Mouse (Mus musculus) midbrain, embryonic 12.5 days (tissue): ENCODE results near the gene Wsb2. TPM values are rescaled to one million over a fixed set of nuclear protein-coding genes. Genes with fewer than 3 reads are reported as not detected.
A peak's percentile ranks its signal among the peaks of the same experiment; 100 is the strongest.

ENCODE experiments used
- ATAC-seq: fragments of 200-750 bp; cut with Nextera tagmentation; 2 replicates; pipeline ENCODE4 v1.8.0; 2017; ENCODE audit warnings: low read depth, moderate TSS enrichment, moderate library complexity; ENCODE audit not compliant: low FRiP score
- H3K27ac ChIP-seq: fragments of 300-500 bp; sonication (generic); replicated peaks from 2 replicates; pipeline ENCODE4 v1.5.1; 2016; ENCODE audit warnings: mild to moderate bottlenecking
- H3K27me3 ChIP-seq: fragments of 300-500 bp; sonication (generic); 2 replicates; pipeline ENCODE4 v1.6.1; 2016; ENCODE audit warnings: mild to moderate bottlenecking
- H3K36me3 ChIP-seq: fragments of 300-500 bp; sonication (generic); 2 replicates; pipeline ENCODE4 v1.6.1; 2016
- H3K4me1 ChIP-seq: fragments of 300-500 bp; sonication (generic); 2 replicates; pipeline ENCODE4 v1.6.1; 2016
- H3K4me2 ChIP-seq: fragments of 300-500 bp; sonication (generic); replicated peaks from 2 replicates; pipeline ENCODE4 v1.6.1; 2016; ENCODE audit warnings: mild to moderate bottlenecking, moderate library complexity
- H3K4me3 ChIP-seq: fragments of 300-500 bp; sonication (generic); 2 replicates; pipeline ENCODE4 v1.5.1; 2016; ENCODE audit warnings: mild to moderate bottlenecking
- H3K9ac ChIP-seq: fragments of 300-500 bp; sonication (generic); replicated peaks from 2 replicates; pipeline ENCODE4 v1.6.1; 2016; ENCODE audit warnings: mild to moderate bottlenecking, moderate library complexity
- H3K9me3 ChIP-seq: fragments of 300-500 bp; sonication (generic); 2 replicates; pipeline ENCODE4 v1.6.1; 2016; ENCODE audit warnings: mild to moderate bottlenecking
- WGBS: fragments of 180-500 bp; shearing (Covaris S2); methylation state at CpG from one replicate; pipeline ENCODE4 v1.1.7; 2016; 5-methylcytosine and 5-hydroxymethylcytosine counted together
- polyA plus RNA-seq: library from polyadenylated mRNA; unstranded; fragments of >200 nt; fragmentation: Nextera tagmentation; extraction: Ambion mirVana; gene quantifications from 2 replicates; pipeline ENCODE4 v1.2.1, GENCODE M21; 2016

Gene Wsb2
- polyA plus RNA-seq, 1 experiment from 2014 or later, result 113 TPM

- H3K4me3 ChIP-seq, result peak overlapping the region; percentile 93
- ATAC-seq, result no peak
- peaks cover 42% of the 10 kb centered on the region for H3K4me1 ChIP-seq
- H3K9ac ChIP-seq, result peak overlapping the region; percentile 95
- H3K27me3 ChIP-seq, result no peaks in the 10 kb centered on the region
- H3K27ac ChIP-seq, result peak overlapping the region; percentile 94
- H3K9me3 ChIP-seq, result no peaks in the 10 kb centered on the region
- 0 out of 2 replicates have a peak, but pooled peaks cover under 1% of the 10 kb centered on the region for H3K36me3 ChIP-seq
- peak overlapping the region; percentile 92 for H3K4me2 ChIP-seq
- 13% methylated on average over 6 of the region's 6 CpGs for WGBS
Observed at GRCm38 (mm10) chr5:117358248-117358630, 1.1 kb downstream of the Wsb2 start.

- 40% methylated on average over 11 of the region's 11 CpGs for WGBS
- H3K27ac ChIP-seq, result no peak overlapping the region
- H3K27me3 ChIP-seq, result no peaks in the 10 kb centered on the region
- H3K36me3 ChIP-seq, result peaks cover 5% of the 10 kb centered on the region; the same call in 1 of the 2 replicates
- no peak overlapping the region for H3K9ac ChIP-seq
- peak overlapping the region; percentile 93 for H3K4me3 ChIP-seq
- H3K4me1 ChIP-seq, result peaks cover 45% of the 10 kb centered on the region
- no peaks in the 10 kb centered on the region for H3K9me3 ChIP-seq
- H3K4me2 ChIP-seq, result peak overlapping the region; percentile 92
- no peak for ATAC-seq
Observed at GRCm38 (mm10) chr5:117358725-117359124, 1.6 kb downstream of the Wsb2 start.

- 0 out of 2 replicates have a peak overlapping the region, but pooled peaks have one; percentile 7 for H3K4me2 ChIP-seq
- peaks cover 45% of the 10 kb centered on the region for H3K4me1 ChIP-seq
Observed at GRCm38 (mm10) chr5:117359497-117360227, 2.6 kb downstream of the Wsb2 start.

DNA sequence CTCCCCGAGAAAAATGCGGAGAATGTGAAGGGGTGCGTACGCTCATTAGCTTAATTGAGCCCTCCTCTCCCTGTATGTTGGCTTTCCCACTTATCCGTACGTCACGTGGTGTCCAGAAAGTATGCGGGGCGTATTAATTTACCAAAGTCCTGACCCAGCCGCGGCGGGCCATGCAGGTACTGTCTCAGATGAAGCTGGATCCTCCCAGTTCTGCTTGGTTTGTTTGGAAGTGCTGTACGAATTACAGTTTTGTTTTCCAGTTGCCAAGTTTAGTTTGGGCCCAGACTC lies 3.1 kb downstream of the Wsb2 start:
- H3K27ac ChIP-seq, result no peak overlapping the region
- peaks cover 45% of the 10 kb centered on the region for H3K4me1 ChIP-seq
- H3K4me2 ChIP-seq, result 0 out of 2 replicates have a peak overlapping the region, but pooled peaks have one; percentile 7
- no peak for ATAC-seq
- no peaks in the 10 kb centered on the region for H3K27me3 ChIP-seq
- 62% methylated on average over 13 of the region's 13 CpGs for WGBS
- H3K4me3 ChIP-seq, result no peak overlapping the region
- H3K36me3 ChIP-seq, result peaks cover 20% of the 10 kb centered on the region
- no peaks in the 10 kb centered on the region for H3K9me3 ChIP-seq
- no peak overlapping the region for H3K9ac ChIP-seq

More at GRCm38 (mm10) chr5:117359497-117360227, 2.6 kb downstream of the Wsb2 start:
- Histone ChIP-seq H3K4me3 (no peak overlapping the region), H3K9ac (0 out of 2 replicates have a peak overlapping the region, but pooled peaks have one; percentile 6), H3K27me3 (no peaks in the 10 kb centered on the region), H3K36me3 (peaks cover 15% of the 10 kb centered on the region), H3K9me3 (no peaks in the 10 kb centered on the region), H3K27ac (no peak overlapping the region)
- ATAC-seq, result no peak
- WGBS, result 36% methylated on average over 7 of the region's 7 CpGs

DNA sequence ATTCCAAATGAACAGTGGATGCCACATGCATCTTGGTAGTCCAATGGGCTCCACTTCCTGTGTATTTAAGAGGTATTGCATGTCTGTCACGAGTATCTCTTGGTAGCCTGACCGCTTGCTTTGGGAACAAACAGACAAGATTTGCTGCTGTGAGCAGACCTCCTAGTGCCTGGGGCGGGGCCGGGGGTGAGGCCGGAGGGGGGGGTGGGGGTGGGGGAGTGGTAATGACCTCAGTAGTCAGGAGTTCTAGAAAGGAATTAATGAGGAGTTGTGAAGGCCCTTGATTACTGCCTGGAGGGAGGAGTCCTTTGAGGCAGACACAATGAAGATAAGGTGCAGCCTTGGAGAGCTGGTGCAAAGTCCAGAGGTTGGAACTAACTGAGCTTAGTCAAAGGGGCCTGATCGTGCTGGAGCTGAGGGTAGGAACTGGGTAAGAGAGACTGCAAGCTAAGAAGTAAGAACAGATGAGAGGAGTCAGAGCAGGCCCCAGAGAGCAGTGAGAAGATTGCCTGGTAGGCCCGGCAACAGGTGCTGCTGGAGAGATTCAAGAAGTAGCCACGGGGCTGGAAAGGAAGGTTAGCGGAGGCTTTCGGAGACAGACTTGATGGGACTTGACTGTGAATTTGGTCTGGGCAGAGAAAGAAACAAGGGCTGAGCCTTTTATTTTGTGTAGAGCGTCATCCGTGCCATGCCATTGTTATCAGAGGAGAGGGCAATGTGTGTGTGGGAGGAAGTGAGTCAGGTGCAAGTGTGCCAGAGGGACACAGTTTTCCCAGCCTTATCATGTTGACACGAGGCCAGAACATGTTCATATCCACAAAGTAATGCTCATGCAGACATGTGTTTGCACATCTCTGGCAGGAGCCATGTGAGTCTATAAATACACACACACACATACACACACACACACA lies 3.8 kb downstream of the Wsb2 start:
- Histone ChIP-seq H3K27me3 (no peaks in the 10 kb centered on the region), H3K9ac (peak overlapping the region; percentile 11; the same call in 1 of the 2 replicates), H3K27ac (0 out of 2 replicates have a peak overlapping the region, but pooled peaks have one; percentile 10), H3K4me2 (no peak overlapping the region), H3K36me3 (peaks cover 27% of the 10 kb centered on the region), H3K4me3 (no peak overlapping the region), H3K4me1 (peaks cover 45% of the 10 kb centered on the region), H3K9me3 (no peaks in the 10 kb centered on the region)
- 46% methylated on average over 13 of the region's 13 CpGs for WGBS
- no peak for ATAC-seq

DNA sequence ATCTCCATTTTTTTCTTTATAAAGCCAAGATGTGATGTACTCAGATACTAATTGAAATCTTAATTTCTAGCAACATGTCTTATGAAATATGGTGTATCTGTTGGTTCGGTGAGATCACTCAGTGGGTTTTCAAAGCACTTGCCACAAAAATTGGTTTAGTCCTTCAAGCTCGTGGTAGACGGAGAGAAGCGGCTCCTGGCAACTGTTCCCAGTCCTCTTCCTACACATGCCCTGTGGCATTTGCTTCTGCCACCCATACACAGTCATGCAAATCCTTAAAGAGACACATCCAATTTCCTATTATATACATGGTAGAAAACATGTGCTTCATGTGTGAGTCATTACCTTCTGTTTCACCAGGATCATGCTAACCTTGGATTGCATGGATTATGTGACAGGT lies 4.5 kb downstream of the Wsb2 start:
- Histone ChIP-seq H3K4me3 (no peak overlapping the region), H3K36me3 (peaks cover 27% of the 10 kb centered on the region), H3K4me1 (peaks cover 38% of the 10 kb centered on the region), H3K4me2 (no peak overlapping the region), H3K9ac (no peak overlapping the region), H3K9me3 (no peaks in the 10 kb centered on the region), H3K27ac (no peak overlapping the region), H3K27me3 (no peaks in the 10 kb centered on the region)
- WGBS, result 89% methylated on average over 4 of the region's 4 CpGs
- no peak for ATAC-seq

- no peak overlapping the region for H3K4me3 ChIP-seq
- H3K27me3 ChIP-seq, result no peaks in the 10 kb centered on the region
- no peaks in the 10 kb centered on the region for H3K9me3 ChIP-seq
- 61% methylated on average over 15 of the region's 15 CpGs for whole genome bisulfite sequencing
- peaks cover 40% of the 10 kb centered on the region for H3K36me3 ChIP-seq
- no peak overlapping the region for H3K27ac ChIP-seq
- ATAC-seq, result no peak
- H3K9ac ChIP-seq, result no peak overlapping the region
- H3K4me1 ChIP-seq, result peaks cover 34% of the 10 kb centered on the region
- no peak overlapping the region for H3K4me2 ChIP-seq
Observed at GRCm38 (mm10) chr5:117363066-117363782, 6.1 kb downstream of the Wsb2 start.

GRCm38 (mm10) chr5:117364821-117365220 lies 7.7 kb downstream of the Wsb2 start:
- H3K36me3 ChIP-seq, result peaks cover 56% of the 10 kb centered on the region

GRCm38 (mm10) chr5:117365904-117366561 lies 8.9 kb downstream of the Wsb2 start:
- peaks cover 7% of the 10 kb centered on the region for H3K4me1 ChIP-seq
- no peak for ATAC-seq

More at GRCm38 (mm10) chr5:117364821-117365220, 7.7 kb downstream of the Wsb2 start:
- no peak overlapping the region for H3K4me3 ChIP-seq
- WGBS, result 94% methylated on average over 3 of the region's 3 CpGs
- no peaks in the 10 kb centered on the region for H3K9me3 ChIP-seq
- no peaks in the 10 kb centered on the region for H3K27me3 ChIP-seq
- peaks cover 19% of the 10 kb centered on the region for H3K4me1 ChIP-seq
- H3K9ac ChIP-seq, result no peak overlapping the region
- no peak overlapping the region for H3K27ac ChIP-seq
- ATAC-seq, result no peak
- no peak overlapping the region for H3K4me2 ChIP-seq

GRCm38 (mm10) chr5:117367206-117367605 lies 10.1 kb downstream of the Wsb2 start:
- peaks cover 80% of the 10 kb centered on the region for H3K36me3 ChIP-seq
- ATAC-seq, result no peak
- WGBS, result 68% methylated on average over 8 of the region's 8 CpGs
- H3K9me3 ChIP-seq, result no peaks in the 10 kb centered on the region
- no peak overlapping the region for H3K9ac ChIP-seq
- no peak overlapping the region for H3K27ac ChIP-seq
- H3K4me2 ChIP-seq, result no peak overlapping the region
- H3K27me3 ChIP-seq, result no peaks in the 10 kb centered on the region
- H3K4me3 ChIP-seq, result no peak overlapping the region
- 0 out of 2 replicates have a peak, but pooled peaks cover 4% of the 10 kb centered on the region for H3K4me1 ChIP-seq

More at GRCm38 (mm10) chr5:117365904-117366561, 8.9 kb downstream of the Wsb2 start:
- Histone ChIP-seq H3K9ac (no peak overlapping the region), H3K27ac (no peak overlapping the region), H3K4me3 (no peak overlapping the region), H3K36me3 (peaks cover 68% of the 10 kb centered on the region), H3K4me2 (no peak overlapping the region), H3K9me3 (no peaks in the 10 kb centered on the region), H3K27me3 (no peaks in the 10 kb centered on the region)
- 91% methylated on average over 13 of the region's 13 CpGs for WGBS

DNA sequence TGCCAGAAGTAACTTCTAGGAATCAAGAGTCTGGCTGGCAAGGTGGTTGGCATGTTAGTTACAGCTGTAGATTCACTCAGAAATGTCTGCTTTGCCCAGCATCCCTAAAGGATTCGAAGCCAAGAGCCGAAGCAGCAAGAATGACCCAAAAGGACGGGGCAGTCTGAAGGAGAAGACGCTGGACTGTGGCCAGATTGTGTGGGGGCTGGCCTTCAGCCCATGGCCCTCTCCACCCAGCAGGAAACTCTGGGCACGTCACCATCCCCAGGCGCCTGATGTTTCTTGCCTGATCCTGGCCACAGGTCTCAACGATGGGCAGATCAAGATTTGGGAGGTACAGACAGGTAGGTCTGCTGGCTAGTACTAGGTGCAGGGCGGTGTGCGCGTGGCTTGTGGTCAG lies 13.5 kb downstream of the Wsb2 start:
- Histone ChIP-seq H3K9me3 (no peaks in the 10 kb centered on the region), H3K9ac (no peak overlapping the region), H3K4me2 (no peak overlapping the region), H3K27ac (no peak overlapping the region), H3K4me1 (no peaks in the 10 kb centered on the region), H3K27me3 (no peaks in the 10 kb centered on the region), H3K4me3 (no peak overlapping the region), H3K36me3 (peaks cover 88% of the 10 kb centered on the region)
- WGBS, result 92% methylated on average over 10 of the region's 10 CpGs
- ATAC-seq, result no peak
